Comparison of ENCODE assay signal across 30 mouse cellular contexts in the genomic region with DNA sequence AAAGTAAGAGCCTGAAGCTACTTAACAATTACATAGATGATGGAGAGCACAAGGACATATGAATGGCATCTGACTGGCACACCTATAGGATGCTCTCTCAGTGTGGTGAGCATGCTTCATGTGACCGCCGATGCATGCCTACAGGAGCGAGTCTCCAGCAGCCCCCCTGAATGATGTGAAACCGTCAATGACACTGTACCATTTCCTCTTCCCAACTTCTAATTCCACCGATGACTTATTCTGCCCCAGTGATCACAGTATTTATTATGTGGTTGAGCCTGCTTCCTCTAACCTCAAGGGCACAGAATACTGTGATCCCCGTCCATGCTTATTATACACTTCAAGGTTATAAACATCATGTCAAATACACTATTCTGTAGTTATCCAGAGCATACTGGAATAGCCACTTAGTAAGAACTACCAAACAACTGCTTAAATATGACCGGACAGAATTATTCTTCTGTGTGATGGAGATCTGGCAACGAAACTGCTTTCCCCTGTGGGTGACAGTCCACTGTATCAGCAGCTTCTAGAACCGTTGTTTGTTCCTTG.
DNase-seq lines count a peak whose midpoint lies in the region; ATAC-seq and TF ChIP-seq lines count a peak whose summit lies in the region.
"Had no signal": no experiment of that assay in that cellular context is flagged by ENCODE, and none has a peak within 500 bp of the region (broad histone marks: within the 10 kb centered on the region; RNA-seq: fewer than 3 reads in every experiment).

No protein-coding gene starts in this region.

- no peaks in the 10 kb centered on the region for H3K27me3 ChIP-seq in lung, embryonic 16.5 days (ENCODE audit: control insufficient read depth, insufficient read depth, low read depth, low read length)
- H3K27me3 ChIP-seq in forebrain, embryonic 15.5 days = no peaks in the 10 kb centered on the region
- H3K27me3 ChIP-seq in hindbrain, postnatal 0 days (ENCODE audit: insufficient read depth, low read length) = no peaks in the 10 kb centered on the region
- H3K27me3 ChIP-seq: forebrain, embryonic 13.5 days; heart, embryonic 13.5 days; intestine, embryonic 15.5 days; limb, embryonic 15.5 days; liver, embryonic 13.5 days; midbrain, embryonic 13.5 days; neural tube, embryonic 15.5 days had no signal

- no peak overlapping the region for H3K27ac ChIP-seq in lung, embryonic 16.5 days (ENCODE audit: low read length)
- no peak overlapping the region for H3K27ac ChIP-seq in forebrain, embryonic 15.5 days (replicated peaks)
- H3K27ac ChIP-seq in hindbrain, postnatal 0 days = no peak overlapping the region
- H3K27ac ChIP-seq: forebrain, embryonic 13.5 days; heart, embryonic 13.5 days; hindbrain, embryonic 10.5 days; intestine, embryonic 15.5 days; limb, embryonic 10.5 days; limb, embryonic 15.5 days; liver, embryonic 13.5 days; midbrain, embryonic 13.5 days; neural tube, embryonic 15.5 days; stomach, postnatal 0 days had no signal

- H3K9ac ChIP-seq in lung, embryonic 16.5 days (ENCODE audit: low read length) = no peak overlapping the region
- no peak overlapping the region for H3K9ac ChIP-seq in forebrain, embryonic 15.5 days (replicated peaks)
- H3K9ac ChIP-seq in hindbrain, postnatal 0 days (replicated peaks; ENCODE audit: low read length) = no peak overlapping the region
- H3K9ac ChIP-seq: forebrain, embryonic 13.5 days; heart, embryonic 13.5 days; intestine, embryonic 15.5 days; limb, embryonic 15.5 days; liver, embryonic 13.5 days; midbrain, embryonic 13.5 days; neural tube, embryonic 15.5 days had no signal

- no peak overlapping the region for H3K4me3 ChIP-seq in lung, embryonic 16.5 days (ENCODE audit: low read length)
- no peak overlapping the region for H3K4me3 ChIP-seq in forebrain, embryonic 15.5 days
- H3K4me3 ChIP-seq in hindbrain, postnatal 0 days (ENCODE audit: low read length) = no peak overlapping the region
- H3K4me3 ChIP-seq: forebrain, embryonic 13.5 days; heart, embryonic 13.5 days; hindbrain, embryonic 10.5 days; intestine, embryonic 15.5 days; limb, embryonic 10.5 days; limb, embryonic 15.5 days; liver, embryonic 13.5 days; midbrain, embryonic 13.5 days; neural tube, embryonic 15.5 days had no signal

- WGBS in lung, embryonic 16.5 days = 55% methylated on average over 9 of the region's 9 CpGs
- 85% methylated on average over 9 of the region's 9 CpGs for WGBS in forebrain, embryonic 15.5 days
- WGBS in hindbrain, postnatal 0 days = 75% methylated on average over 9 of the region's 9 CpGs

- H3K9me3 ChIP-seq in lung, embryonic 16.5 days (ENCODE audit: control insufficient read depth, low read length) = no peaks in the 10 kb centered on the region
- no peaks in the 10 kb centered on the region for H3K9me3 ChIP-seq in forebrain, embryonic 15.5 days
- no peaks in the 10 kb centered on the region for H3K9me3 ChIP-seq in hindbrain, postnatal 0 days (ENCODE audit: low read length)
- H3K9me3 ChIP-seq: forebrain, embryonic 13.5 days; heart, embryonic 13.5 days; hindbrain, embryonic 10.5 days; intestine, embryonic 15.5 days; limb, embryonic 10.5 days; limb, embryonic 15.5 days; liver, embryonic 13.5 days; midbrain, embryonic 13.5 days; neural tube, embryonic 15.5 days had no signal

- H3K4me2 ChIP-seq in lung, embryonic 16.5 days (ENCODE audit: low read depth, low read length) = no peak overlapping the region
- no peak overlapping the region for H3K4me2 ChIP-seq in forebrain, embryonic 15.5 days (replicated peaks)
- H3K4me2 ChIP-seq in hindbrain, postnatal 0 days (ENCODE audit: low read depth, low read length) = no peak overlapping the region
- H3K4me2 ChIP-seq: forebrain, embryonic 13.5 days; heart, embryonic 13.5 days; intestine, embryonic 15.5 days; limb, embryonic 15.5 days; liver, embryonic 13.5 days; midbrain, embryonic 13.5 days; neural tube, embryonic 15.5 days had no signal

- peaks cover 11% of the 10 kb centered on the region for H3K4me1 ChIP-seq in lung, embryonic 16.5 days (replicated peaks; ENCODE audit: control insufficient read depth, insufficient read depth, low read length)
- H3K4me1 ChIP-seq in forebrain, embryonic 15.5 days = no peaks in the 10 kb centered on the region
- H3K4me1 ChIP-seq in hindbrain, postnatal 0 days (ENCODE audit: insufficient read depth, low read length) = no peaks in the 10 kb centered on the region
- H3K4me1 ChIP-seq: neural tube, embryonic 15.5 days had no signal

- H3K36me3 ChIP-seq in lung, embryonic 16.5 days (ENCODE audit: control insufficient read depth, insufficient read depth, low read length) = no peaks in the 10 kb centered on the region
- H3K36me3 ChIP-seq in forebrain, embryonic 15.5 days = no peaks in the 10 kb centered on the region
- H3K36me3 ChIP-seq in hindbrain, postnatal 0 days (ENCODE audit: insufficient read depth, low read length) = no peaks in the 10 kb centered on the region
- H3K36me3 ChIP-seq: heart, embryonic 13.5 days; hindbrain, embryonic 10.5 days; intestine, embryonic 15.5 days; limb, embryonic 10.5 days; limb, embryonic 15.5 days; liver, embryonic 13.5 days; midbrain, embryonic 13.5 days; neural tube, embryonic 15.5 days had no signal

- peak; percentile 76 for ATAC-seq in lung, embryonic 16.5 days (ENCODE audit: low read depth)
- peak; percentile 53 for ATAC-seq in common myeloid progenitor, adult 5-6 weeks (replicated peaks; ENCODE audit: low read depth, poor library complexity, severe bottlenecking)
- peak; percentile 25; the same call in 1 of the 2 replicates for ATAC-seq in megakaryocyte, adult 5-6 weeks (ENCODE audit: poor library complexity, severe bottlenecking)
- ATAC-seq in forebrain, embryonic 15.5 days (replicated peaks) = no peak
- ATAC-seq in hindbrain, postnatal 0 days = no peak
- ATAC-seq: forebrain, embryonic 13.5 days; hindbrain, embryonic 16.5 days; intestine, embryonic 15.5 days; midbrain, embryonic 13.5 days had no signal

- DNase-seq in lung, postnatal 25 days (ENCODE audit: low spot score) = no peak
- DNase-seq in layer of hippocampus, adult 9-10 months (ENCODE audit: low spot score) = no peak
- DNase-seq in hindbrain, postnatal 0 days (ENCODE audit: low spot score) = no peak
- DNase-seq: adrenal gland, postnatal 10 days; cerebellum, adult 8-10 months; cerebellum, postnatal 25 days; gastrocnemius, postnatal 14 days; heart, adult 18-20 months; heart, postnatal 10 days; kidney, adult 8-10 months; kidney, postnatal 10 days; layer of hippocampus, adult 9-11 months; liver, embryonic 13.5 days; lung, postnatal 10 days; right cerebral cortex, postnatal 25 days; thymus, postnatal 4 days had no signal

- TF ChIP-seq CTCF in hindbrain, postnatal 0 days (IDR thresholded peaks at IDR 0.05; ENCODE audit: low read depth) = no peak

Comparison
In these comparisons a context has a peak if more than half of its experiments do, and no peak if none do; other contexts are left out.
1. ATAC-seq: peak in lung, embryonic 16.5 days (single experiment), common myeloid progenitor, adult 5-6 weeks (single experiment) and megakaryocyte, adult 5-6 weeks (single experiment); none in forebrain, embryonic 15.5 days (single experiment) and hindbrain, postnatal 0 days (single experiment).